Mouse (Mus musculus) adrenal gland, postnatal 14 days (tissue): Measurements from ENCODE around the gene Olfr923. TPM values are rescaled to one million over a fixed set of nuclear protein-coding genes. Genes with fewer than 3 reads are reported as not detected.
"Not testable (repeated sequence)": the region's sequence is repeated elsewhere in the genome, so short reads cannot be mapped to it uniquely, and the experiment has no call there.

Experiments used
- DNase-seq: peaks from one replicate; pipeline ENCODE4 v3.0.0; 2021; ENCODE audit warnings: mixed read lengths
- long read RNA-seq, 2 experiments: library from polyadenylated mRNA; stranded (forward); transcript quantifications; one replicate each; pipeline ENCODE4 v2.0.0; 2021
- total RNA-seq: library from RNA; stranded (reverse); gene quantifications from 2 replicates; pipeline ENCODE4 v1.2.3, GENCODE M21; 2021

Gene Olfr923
- total RNA-seq: not detected in 2 replicates
- long read RNA-seq, experiment 1: 0 reads
- long read RNA-seq, experiment 2: 0 reads

DNA sequence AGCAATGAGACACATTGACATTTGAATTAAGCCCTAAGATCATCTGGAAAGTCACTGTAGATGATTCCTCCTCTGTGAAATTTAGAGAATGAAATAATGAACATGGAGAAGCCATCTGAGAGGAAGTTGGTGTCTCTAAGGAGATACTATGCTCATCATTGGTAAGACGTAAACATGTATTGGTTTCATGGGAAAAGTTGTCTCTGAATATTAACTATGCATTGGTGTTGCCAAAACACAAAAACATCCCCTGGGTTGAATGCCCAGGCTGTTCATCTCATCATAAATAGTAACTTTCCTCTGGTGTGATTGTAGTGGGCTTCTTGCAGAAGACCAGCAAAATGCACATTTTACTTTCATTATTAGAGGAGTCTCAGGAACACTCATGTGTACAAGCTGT, at the start of gene Olfr923:
Gene Olfr923 (plus strand): TSS at position 301 of the 400 bp plus-strand sequence.
- DNase-seq: no peak

DNA sequence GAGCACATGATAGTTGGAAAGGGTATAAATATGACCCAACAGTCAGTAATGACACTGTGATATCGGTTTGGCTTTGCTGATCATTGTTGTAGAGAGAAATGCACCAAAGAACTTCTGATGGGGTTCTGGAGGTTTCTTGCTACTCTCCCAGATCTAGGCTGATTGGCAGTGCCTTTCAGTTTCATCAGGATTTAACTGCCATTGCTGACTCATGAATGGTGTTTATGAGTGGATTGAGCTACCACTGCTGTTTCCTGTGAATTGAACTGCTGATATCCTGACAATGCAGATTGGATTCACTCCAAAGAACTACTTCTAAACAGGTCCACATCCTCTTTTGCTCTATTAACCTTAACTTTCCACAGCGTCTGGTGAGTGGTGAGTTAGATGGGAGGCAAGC, 33.7 kb upstream of the Olfr923 start:
- DNase-seq: no peak

DNA sequence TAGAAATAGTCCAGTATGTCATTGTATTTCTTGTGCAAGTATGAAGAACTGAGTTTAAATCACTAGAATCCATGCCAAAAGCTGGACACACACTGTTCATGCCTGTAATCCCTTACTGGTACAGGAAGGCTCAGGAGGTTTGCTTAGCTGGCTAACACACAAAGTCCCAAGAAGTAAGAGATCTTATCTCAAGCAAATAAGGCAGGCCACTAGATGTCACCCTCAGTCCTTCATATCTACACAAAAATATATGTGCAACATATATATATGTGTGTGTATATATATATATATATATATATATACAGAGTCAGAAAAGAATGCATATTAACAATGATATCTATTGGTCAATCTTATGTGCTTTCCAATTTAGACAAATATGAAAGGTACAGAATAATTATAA, 20.6 kb upstream of the Olfr923 start:
- DNase-seq: no peak

DNA sequence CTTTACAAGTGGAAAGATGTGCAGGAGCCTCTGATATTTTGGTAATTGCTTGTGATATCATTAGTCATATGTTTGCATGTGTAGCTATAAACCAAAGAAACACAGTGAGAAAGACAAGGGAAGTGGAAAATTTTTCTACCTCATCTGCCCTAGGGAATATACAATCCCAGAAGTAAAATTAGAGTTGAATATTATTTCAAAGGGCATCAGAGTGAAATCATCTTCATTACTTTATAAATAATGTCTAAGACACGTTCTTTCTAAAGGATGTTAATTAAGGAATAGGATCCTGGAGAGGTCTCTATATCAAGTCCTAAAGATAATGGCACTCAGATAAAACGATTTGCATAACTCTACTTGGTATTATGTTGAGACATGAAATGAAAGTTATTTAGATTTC, 12.0 kb upstream of the Olfr923 start, which contains the start of gene Olfr922:
Gene Olfr922 (plus strand): TSS at position 301 of the 400 bp plus-strand sequence.
- DNase-seq: no peak

DNA sequence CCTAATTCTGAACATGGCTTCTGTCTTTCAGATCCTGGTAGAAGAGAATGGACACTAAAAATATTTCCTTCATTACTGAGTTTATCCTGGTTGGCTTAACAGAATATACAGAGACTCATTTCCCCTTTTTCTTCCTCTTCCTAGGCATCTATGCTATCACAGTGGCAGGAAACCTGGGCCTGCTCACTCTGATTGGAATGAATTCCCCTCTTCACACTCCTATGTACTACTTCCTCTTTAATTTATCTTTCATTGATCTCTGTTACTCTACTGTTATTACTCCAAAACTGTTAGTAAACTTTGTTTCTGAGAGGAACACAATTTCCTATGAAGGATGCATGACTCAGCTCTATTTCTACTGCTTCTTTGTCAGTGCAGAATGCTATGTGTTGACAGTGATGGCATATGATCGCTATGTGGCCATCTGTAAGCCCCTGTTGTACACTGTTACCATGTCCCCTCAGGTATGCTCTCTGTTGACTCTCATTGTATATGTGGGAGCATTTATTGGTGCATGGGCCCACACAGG, 10.8 kb upstream of the Olfr923 start:
- no peak for DNase-seq

DNA sequence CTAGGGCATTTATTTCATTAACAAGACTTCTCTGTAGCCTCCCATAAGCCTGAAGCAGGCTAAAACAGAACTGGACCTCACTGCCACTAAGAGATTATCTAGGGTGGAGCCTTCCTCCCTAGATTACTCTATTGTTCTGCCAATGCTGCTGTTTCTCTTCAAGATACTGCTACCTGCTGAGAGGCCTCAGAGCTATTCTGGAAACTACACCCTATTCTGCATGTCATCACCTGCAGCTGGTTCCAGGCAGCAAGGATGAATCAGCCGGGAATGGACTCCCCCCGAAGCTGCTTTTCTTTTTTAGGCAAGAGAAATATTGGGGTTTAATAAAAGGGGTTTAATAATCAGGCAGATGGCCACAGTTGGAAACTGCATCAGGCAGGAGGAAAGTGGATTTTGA, 6.7 kb downstream of the Olfr923 start:
- no peak for DNase-seq

DNA sequence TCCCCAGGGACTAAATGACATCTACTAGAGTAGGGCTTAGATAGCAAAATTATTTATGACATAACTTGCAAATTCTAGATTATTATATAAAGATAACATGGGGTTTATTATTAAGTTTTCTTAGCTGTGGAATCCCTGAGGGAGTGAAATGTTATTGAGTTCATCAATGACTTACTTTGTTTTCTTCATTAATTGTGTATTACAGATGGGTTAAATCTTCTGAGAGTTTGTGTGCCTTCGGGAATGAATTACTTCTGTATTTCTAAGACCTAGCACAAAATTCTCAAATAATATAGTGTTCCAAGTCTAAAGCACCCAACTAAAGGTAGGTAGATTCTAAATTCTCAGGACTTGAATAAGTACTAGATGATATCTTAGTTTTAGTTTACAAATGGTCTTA, 17.8 kb downstream of the Olfr923 start, which contains the start of gene Olfr924:
Gene Olfr924 (plus strand): TSS at position 301 of the 400 bp plus-strand sequence.
- no peak for DNase-seq

DNA sequence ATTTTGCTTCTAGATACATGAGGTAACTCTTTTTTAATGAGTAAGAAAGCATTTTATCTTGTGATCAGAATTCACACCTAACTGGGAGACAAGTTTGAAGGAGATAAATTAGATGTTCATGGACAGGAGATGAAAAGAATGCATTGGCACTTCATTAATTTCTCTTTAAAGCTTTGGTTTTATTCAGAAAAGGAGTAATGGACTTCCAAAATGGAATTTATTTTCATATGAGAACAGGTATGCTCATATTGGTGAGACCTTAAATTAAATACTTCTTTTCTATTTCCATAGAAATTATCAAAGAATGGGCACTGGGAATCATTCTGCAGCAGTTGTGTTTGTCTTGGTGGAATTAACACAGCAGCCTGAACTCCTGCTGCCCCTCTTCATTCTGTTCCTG, 28.4 kb downstream of the Olfr923 start, which contains the start of gene Olfr26:
Gene Olfr26 (plus strand): TSS at position 301 of the 400 bp plus-strand sequence.
- DNase-seq: no peak

DNA sequence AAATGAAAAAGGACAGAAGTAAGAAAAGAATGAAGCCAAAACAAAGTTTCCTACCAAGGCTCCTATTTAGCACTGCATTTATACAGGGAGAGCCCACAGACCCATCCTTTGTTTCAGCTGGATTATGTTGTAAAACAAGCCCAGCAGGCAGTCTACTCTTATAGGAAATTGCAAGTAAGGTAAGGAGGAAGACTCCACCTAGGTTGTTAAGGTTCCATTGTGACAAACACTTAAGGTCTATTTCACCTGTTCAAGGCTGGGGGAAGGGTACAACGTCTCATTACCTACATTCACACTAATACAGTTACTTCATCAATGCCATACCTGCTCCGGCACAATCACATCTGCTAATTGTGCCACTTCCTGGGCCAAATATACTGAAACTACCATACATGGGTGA, 48.5 kb downstream of the Olfr923 start:
- not testable (repeated sequence) for DNase-seq

DNA sequence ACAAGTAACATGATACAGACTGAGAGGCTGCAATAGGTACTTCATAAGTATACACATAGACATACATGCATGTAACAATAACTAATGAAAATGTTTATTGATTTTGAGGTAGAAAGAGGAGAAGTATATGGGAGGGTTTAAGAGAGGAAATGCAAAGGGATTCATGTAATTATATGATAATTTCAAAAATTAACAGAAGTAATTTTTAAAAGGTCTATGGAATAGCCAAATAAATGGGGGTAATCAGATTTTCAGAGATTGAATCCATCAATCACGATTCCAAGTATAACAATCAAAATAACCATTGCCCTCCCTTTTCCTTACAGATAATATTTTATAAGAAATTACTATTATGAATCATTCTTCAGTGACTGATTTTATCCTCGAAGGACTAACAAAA, 50.5 kb downstream of the Olfr923 start, which contains the start of gene Olfr926:
Gene Olfr926 (plus strand): TSS at position 301 of the 400 bp plus-strand sequence.
- DNase-seq: no peak

Other genes with a start within 250 kb of the Olfr923 start
- not detected in 2 replicates for gene Olfr912, start 246.4 kb upstream of the Olfr923 start, total RNA-seq
- gene Olfr913, start 233.8 kb upstream of the Olfr923 start, total RNA-seq: not detected in 2 replicates
- not detected in 2 replicates for gene Olfr914, start 221.4 kb upstream of the Olfr923 start, total RNA-seq
- not detected in 2 replicates for gene Olfr916, start 166.7 kb upstream of the Olfr923 start, total RNA-seq
- not detected in 2 replicates for gene Olfr917, start 160.7 kb upstream of the Olfr923 start, total RNA-seq
- not detected in 2 replicates for gene Olfr918, start 151.9 kb upstream of the Olfr923 start, total RNA-seq
- not detected in 2 replicates for gene Olfr919, start 122.9 kb upstream of the Olfr923 start, total RNA-seq
- gene Vwa5a, start 108.3 kb upstream of the Olfr923 start, total RNA-seq: 35.2 and 35.3 TPM in 2 replicates
- 0.11 and 0.26 TPM in 2 replicates for gene Olfr920, start 74.2 kb upstream of the Olfr923 start, total RNA-seq
- gene Olfr921, start 53.5 kb upstream of the Olfr923 start, total RNA-seq: not detected in 2 replicates
- gene Olfr922, start 11.9 kb upstream of the Olfr923 start, total RNA-seq: not detected in 2 replicates
- not detected in 2 replicates for gene Olfr924, start 17.9 kb downstream of the Olfr923 start, total RNA-seq
- not detected in 2 replicates for gene Olfr26, start 28.5 kb downstream of the Olfr923 start, total RNA-seq
- not detected in 2 replicates for gene Olfr926, start 50.6 kb downstream of the Olfr923 start, total RNA-seq
- gene Olfr930, start 103.3 kb downstream of the Olfr923 start, total RNA-seq: not detected in 2 replicates
- 0.19 and 0.38 TPM in 2 replicates for gene Olfr933, start 145.8 kb downstream of the Olfr923 start, total RNA-seq
- not detected in 2 replicates for gene Olfr934, start 161.8 kb downstream of the Olfr923 start, total RNA-seq
- gene Olfr935, start 173.1 kb downstream of the Olfr923 start, total RNA-seq: not detected in 2 replicates
- gene Olfr146, start 196.8 kb downstream of the Olfr923 start, total RNA-seq: not detected in 2 replicates
- not detected in 2 replicates for gene Olfr937, start 238.4 kb downstream of the Olfr923 start, total RNA-seq